Mouse (Mus musculus): ENCODE data around the gene Rpl31. TPM values are rescaled to one million over a fixed set of nuclear protein-coding genes. Genes with fewer than 3 reads are reported as not detected.

Rpl31 gene
- 601 and 632 TPM in 2 replicates for polyA plus RNA-seq (2015; fragmentation: Nextera tagmentation; extraction: Ambion mirVana)

GRCm38 (mm10) chr1:39367601-39368266 is at the start of gene Rpl31:
TSS of gene Rpl31 (plus strand) at chr1:39367842.

Other genes starting within 250 kb of the Rpl31 start
- 0.08 and 0.18 TPM in 2 replicates for gene Npas2, start 174.1 kb upstream of the Rpl31 start, polyA plus RNA-seq (2015; fragmentation: Nextera tagmentation; extraction: Ambion mirVana)
- 9.3 and 11.7 TPM in 2 replicates for gene Tbc1d8, start 110.9 kb downstream of the Rpl31 start, polyA plus RNA-seq (2015; fragmentation: Nextera tagmentation; extraction: Ambion mirVana)
- gene Cnot11, start 167.2 kb downstream of the Rpl31 start, polyA plus RNA-seq (2015; fragmentation: Nextera tagmentation; extraction: Ambion mirVana): 11.8 and 12.8 TPM in 2 replicates
- 21.2 and 23.3 TPM in 2 replicates for gene Rnf149, start 209.6 kb downstream of the Rpl31 start, polyA plus RNA-seq (2015; fragmentation: Nextera tagmentation; extraction: Ambion mirVana)

Data from spleen, postnatal 0 days (tissue).